Mouse (Mus musculus) heart, postnatal 25 days (tissue): ENCODE measurements at regions not wholly inside any gene's neighbourhood (a gene's known extent, or its start where the extent isn't known, plus 50 kb on each side); places are given as distances from the start of the nearest gene placed in this dataset.
"Not testable (repeated sequence)": the region's sequence is repeated elsewhere in the genome, so short reads cannot be mapped to it uniquely, and the experiment has no call there.

Experiments
- DNase-seq: peaks from one replicate; pipeline ENCODE4 v3.0.0; 2022; ENCODE audit warnings: low spot score
- intact Hi-C: fragments of 180-260 bp; cut with DNase I; formaldehyde crosslinking; loops from one replicate; pipeline ENCODE4 v1.15.1; 2025

- intact Hi-C loops: no loop called here
- no peak for DNase-seq
These were observed 165.5 kb upstream of the Plxna2 start for GRCm38 (mm10) chr1:194452480-194452879.

- DNase-seq: no peak
- intact Hi-C loops: no loop called here
These were observed 174.3 kb upstream of the Plxna2 start for GRCm38 (mm10) chr1:194443681-194444080.

DNA sequence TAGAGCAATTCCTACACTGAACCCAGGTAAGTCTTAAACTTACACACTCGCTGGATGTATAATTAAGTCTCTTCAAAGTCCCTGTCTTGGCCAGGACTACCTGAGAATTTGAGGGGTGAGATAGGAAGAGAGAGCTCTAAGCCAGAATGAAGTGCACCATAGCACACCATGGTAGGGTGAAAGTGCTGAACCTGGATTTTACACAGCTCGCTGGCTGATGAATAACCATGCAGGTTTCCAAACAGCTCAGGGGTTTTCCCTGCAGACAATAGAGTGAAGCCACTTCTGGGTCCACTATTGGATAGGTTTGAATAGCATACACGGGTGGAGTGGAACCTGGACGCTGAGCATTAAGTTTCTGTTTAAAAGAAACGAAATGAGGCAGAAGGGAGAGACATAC lies 180.7 kb upstream of the Plxna2 start:
- intact Hi-C loops: no loop called here
- DNase-seq: no peak

DNA sequence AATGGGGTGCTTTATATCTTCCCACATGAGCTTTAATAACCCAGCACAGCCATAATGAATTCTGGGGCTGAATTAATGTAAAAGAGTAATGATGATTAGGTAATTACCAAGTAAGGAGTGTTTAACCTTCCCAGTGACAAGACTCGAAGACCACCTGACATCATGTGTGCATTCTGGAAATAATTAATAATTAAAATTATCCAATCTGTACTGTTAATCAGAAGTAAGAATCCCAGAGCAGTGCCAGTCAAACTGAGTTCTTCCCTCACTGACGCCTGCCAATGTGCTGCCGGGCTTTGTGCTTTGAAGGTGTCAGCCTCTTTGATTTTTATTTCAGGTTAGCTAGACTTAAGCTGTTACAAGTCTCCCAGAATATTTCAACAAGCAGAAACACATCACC lies 183.0 kb upstream of the Plxna2 start:
- DNase-seq: no peak
- intact Hi-C loops: no loop called here

- intact Hi-C loops: no loop called here
- DNase-seq: no peak
These were observed 189.4 kb upstream of the Plxna2 start for GRCm38 (mm10) chr1:194428586-194428985.

GRCm38 (mm10) chr1:194426293-194426692 lies 191.7 kb upstream of the Plxna2 start:
- DNase-seq: no peak
- intact Hi-C loops: no loop called here

GRCm38 (mm10) chr1:194424201-194424600 lies 193.8 kb upstream of the Plxna2 start:
- DNase-seq: no peak
- intact Hi-C loops: no loop called here

DNA sequence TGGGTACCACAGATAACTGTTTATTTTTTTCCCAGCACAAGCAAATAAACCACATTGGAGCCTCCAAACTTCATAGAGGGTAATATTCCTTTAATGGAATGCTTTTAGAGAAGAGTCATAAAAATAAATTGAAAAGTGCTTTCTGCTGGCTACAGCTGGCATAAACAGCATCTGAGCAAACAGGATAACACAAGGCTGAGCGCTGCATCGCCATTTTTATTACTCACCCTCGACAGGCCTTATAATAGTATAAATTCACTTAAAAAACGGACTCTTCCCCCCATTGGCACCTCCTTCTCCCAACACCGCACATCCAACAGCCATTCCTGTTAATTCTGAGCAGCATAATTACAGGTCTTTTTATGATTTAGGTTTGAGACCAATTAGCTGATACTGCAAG lies 205.8 kb upstream of the Plxna2 start:
- intact Hi-C loops: no loop called here

GRCm38 (mm10) chr1:194411788-194412187 lies 206.2 kb upstream of the Plxna2 start:
- peak; percentile 2 for DNase-seq
- intact Hi-C loops: no loop called here

More for the DNA sequence above, 205.8 kb upstream of the Plxna2 start:
- no peak for DNase-seq

DNA sequence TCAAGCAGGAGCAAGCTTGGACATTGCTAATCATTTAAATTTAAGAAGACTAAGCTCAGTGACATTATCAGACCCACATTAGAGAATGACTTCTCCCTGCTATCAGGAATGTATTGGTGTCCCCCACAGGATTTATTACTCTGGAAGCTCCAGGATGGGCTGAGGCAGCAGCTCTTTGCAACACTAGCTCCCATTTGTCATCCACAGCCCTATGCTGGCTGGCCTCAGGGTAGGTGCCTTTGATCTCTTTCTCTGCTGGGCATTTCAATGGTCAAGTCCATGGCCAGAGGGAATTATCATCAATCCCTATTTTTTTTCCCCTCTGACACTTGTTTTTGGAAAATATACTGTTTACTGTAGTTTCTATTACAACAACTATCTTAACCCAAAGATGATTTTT lies 218.7 kb upstream of the Plxna2 start:
- DNase-seq: no peak
- intact Hi-C loops: no loop called here

- DNase-seq: no peak
These were observed 221.1 kb upstream of the Plxna2 start for GRCm38 (mm10) chr1:194396754-194397460.

DNA sequence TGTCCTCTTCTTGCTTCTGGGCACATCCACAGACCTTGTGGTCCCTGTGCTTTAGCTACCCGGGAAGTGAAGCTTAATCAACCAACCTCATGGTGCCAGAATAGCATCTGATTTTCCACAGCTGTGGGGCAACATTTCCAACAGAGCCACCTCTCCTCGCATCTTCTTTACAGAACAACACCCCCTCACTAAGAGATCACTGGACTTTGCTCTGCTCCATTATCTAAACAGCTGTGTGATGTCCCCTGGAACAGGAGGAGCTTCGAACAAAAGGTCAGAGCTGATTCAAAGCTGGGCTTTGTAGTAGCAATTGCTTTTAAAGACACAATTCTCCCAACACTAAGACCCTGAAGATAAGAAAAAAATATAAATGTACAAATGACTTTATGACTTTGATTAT lies 224.3 kb upstream of the Plxna2 start:
- intact Hi-C loops: no loop called here

More at GRCm38 (mm10) chr1:194396754-194397460, 221.1 kb upstream of the Plxna2 start:
- intact Hi-C loops: no loop called here

GRCm38 (mm10) chr1:194390202-194390601 lies 227.8 kb upstream of the Plxna2 start:
- intact Hi-C loops: no loop called here

More for the DNA sequence above, 224.3 kb upstream of the Plxna2 start:
- no peak for DNase-seq

DNA sequence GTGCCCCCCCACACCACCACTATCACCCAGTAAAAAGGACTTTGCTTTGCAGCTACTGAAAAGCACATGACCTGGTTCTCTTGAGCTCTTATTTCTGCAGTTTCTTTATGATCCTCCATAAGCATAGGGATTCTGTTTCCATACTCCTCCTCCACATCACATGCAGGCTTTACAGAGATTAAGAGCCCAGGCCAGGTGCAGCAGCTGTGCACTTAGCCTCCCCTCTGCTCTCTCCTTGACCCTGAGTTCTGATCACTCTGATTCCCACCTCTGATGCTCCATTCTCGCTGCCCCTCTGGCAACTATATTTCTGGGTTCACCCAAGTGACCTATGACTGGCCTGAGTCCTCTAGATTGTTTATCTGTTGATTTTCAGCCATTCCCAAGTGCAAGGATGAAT lies 239.9 kb upstream of the Plxna2 start:
- intact Hi-C loops: no loop called here
- no peak for DNase-seq

More at GRCm38 (mm10) chr1:194390202-194390601, 227.8 kb upstream of the Plxna2 start:
- DNase-seq: no peak

DNA sequence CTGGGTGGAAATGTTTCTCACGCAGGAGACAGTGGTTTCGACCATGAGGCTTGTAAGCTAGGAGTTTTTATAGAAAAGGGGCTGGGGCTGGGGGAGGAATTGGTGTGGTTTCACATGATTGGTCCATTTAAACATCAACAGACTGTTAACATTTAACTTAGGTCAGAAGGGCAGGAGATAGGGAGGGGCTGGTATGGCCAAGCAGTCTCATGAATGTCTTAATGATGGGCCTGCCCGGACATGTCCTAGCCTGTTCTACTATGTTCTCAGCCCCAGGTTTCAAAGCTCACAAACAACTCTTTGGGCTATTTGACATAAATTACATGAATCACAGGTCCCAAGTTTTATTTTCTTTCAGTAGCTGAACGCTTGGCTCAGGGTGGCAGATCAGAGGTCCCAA lies 244.5 kb upstream of the Plxna2 start:
- intact Hi-C loops, DNase-seq: not testable (repeated sequence)

GRCm38 (mm10) chr1:194363917-194364316 lies 254.1 kb upstream of the Plxna2 start:
- DNase-seq: no peak
- intact Hi-C loops: no loop called here

GRCm38 (mm10) chr1:194363129-194363768 lies 254.8 kb upstream of the Plxna2 start:
- intact Hi-C loops: no loop called here
- DNase-seq: no peak

DNA sequence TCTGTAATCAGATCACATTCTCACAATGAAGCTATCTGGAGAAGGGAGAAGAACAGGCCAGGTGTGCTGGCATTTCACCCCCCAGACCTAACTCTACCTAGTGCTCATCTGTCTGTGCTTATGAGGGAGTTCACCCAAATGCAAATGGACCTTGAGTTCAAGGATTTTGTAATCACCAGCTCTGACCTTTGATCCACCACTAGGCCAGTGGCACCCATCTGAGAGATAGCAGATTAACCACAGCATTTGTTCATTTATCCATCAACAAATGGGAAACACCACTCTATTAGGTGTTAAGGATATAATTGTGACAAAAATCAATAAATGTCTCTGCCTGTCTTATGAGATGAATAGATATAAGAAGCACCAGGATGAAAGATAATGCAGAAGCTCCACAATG lies 255.7 kb upstream of the Plxna2 start:
- DNase-seq: no peak
- intact Hi-C loops: no loop called here

DNA sequence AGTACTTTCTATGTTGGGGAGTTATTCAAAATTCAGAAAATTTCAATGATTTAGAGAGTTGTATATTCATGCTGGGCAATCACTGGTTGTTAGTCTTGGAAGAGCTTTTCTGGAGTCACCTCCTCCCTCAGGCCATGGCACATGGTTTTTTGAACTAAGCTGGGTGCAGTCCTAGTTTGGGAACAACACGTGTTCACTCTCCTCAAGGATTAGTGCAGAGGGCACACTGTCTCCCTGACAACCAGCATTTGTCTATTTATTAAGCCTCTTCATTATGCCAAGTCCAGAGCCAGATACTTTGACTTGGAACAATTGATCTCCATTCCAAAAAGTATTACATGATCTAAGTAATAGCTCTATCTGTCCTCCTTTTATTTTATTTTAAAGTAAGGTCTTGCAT lies 256.7 kb upstream of the Plxna2 start:
- DNase-seq: no peak
- intact Hi-C loops: no loop called here

DNA sequence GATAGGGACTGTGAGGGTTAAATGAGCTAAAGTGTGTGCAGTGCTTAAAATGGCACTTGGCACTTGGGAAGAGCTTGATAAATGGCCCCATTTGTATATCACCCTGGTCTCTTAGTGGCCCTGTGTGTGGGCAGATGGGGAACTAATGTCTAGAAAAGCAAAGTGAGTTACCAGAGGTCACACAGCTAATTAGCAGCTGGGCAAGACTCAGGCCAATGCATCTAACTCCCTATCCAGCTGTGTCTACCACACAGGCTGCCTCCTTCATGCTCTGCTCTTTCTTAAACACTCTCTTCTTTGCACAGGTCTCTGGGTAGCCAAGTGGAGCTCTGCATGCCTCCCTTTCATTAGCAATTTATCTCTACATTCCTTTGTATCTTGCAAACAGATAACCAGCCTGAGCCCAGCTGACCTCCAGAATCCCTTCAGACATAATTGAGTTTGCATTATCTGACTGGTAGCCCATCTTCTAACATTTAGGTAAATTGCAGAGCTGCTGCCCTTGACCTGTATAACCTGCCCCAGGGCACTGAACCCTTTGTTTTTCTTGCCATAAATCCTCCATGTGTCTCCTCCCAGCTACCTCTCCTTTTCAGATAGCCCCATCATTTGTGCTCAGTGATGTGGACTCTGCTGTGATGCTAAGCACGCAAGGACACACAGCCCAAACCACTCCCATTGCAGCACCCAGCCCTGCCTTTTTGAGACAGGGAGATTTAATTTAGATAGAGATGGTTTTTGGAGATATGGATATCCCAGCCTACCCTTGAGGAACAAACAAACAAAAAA lies 263.5 kb upstream of the Plxna2 start:
- DNase-seq: no peak
- intact Hi-C loops: no loop called here
